Mouse (Mus musculus): ENCODE data around the gene Gm7954.
"Not testable (repeated sequence)": the region's sequence is repeated elsewhere in the genome, so short reads cannot be mapped to it uniquely, and the experiment has no call there.

Gene Gm7954

DNA sequence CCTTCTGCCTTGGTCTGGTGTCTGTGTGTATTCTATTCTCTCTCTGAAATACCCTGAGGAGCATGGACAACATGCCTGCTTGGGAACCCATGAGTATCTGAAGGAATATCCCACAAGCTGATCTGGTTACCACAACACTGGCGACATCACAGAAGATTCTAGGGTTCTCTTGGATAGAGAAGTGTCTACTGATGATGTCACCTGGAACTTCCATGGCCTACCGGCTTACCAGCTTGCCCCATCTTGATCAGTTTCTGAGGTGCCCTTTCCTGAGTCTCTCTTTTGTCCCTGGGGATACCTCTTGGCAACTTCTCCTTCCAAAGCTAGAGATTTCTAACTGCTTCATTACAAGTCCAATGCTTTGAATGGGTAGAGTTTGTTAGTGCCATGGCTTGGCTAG, at the start of gene Gm7954:
TSS of gene Gm7954 (minus strand) at position 101 of the 400 bp plus-strand sequence.
- not testable (repeated sequence) for DNase-seq

DNA sequence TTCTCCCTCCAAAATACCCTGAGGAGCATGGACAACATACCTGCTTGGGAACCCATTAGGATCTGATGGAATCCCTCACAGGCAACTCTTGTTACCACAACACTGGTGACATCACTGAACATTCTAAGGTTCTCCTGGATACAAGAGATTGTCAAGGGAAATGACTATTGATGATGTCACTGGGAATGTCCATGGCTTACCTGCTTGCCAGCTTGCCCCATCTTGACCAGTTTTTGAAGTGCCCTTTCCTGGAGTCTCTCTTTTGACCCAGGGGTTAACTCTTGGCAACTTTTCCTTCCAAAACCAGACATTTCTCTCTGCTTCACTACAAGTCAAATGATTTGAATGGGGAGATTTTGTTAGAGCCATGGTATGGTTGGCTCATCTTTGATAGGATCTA, 36.1 kb upstream of the Gm7954 start, which contains the start of gene Gm3486:
TSS of gene Gm3486 (minus strand) at position 101 of the 400 bp plus-strand sequence.
- DNase-seq = not testable (repeated sequence)

DNA sequence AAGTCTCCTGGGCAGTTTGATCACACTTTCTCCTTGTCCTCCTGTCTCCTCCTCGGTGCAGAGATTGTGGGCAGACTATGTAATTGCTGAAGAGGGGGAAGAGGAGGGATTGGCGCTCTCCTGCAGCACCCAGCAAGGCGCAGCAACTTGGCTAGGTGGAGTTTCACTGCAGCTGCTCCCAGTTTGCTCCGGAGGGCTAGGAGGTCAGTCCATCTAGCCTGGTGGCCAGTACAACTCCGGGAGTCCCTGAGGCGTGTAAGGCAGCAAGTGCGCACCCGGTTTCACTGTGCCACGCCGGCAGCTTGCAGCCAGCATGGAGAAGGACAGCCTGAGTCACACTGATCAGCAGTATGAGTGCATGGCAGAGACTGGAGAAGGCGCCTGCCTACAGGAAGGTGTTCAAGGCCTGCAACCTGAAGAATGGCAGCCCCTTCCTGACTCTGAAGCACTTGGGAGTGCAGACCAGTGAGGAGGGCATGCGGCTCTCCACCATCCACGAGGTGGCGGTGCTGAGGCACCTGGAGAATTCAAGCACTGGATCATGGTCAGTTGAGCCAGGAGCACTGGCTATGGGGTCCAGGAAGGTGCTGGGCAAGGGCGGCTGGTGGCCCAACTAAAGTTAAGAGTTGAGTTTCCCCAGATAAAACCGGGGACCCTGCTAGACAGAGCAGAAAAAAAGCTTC, 27.8 kb downstream of the Gm7954 start:
- DNase-seq = peak; percentile 31

DNA sequence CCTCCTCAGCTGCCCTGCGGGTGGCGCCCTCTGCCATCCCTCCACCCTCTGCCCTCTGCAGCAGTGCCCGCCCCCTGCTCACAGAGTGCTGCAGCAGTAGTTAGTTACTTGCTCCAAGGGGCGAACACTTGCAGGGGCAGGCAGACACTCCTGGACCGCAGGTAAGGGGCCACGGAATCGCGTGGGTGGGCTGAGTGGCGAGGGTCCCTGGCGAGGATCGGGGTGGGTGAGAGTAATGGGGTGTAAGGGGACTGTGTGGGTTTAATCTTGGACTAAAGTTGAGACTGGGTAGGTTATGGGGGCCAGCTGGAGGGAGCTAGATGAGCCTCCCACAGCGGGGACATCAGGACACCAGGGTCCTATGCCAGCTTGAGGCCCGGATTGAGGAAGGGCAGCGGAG, 28.6 kb downstream of the Gm7954 start:
- DNase-seq = not testable (repeated sequence)

DNA sequence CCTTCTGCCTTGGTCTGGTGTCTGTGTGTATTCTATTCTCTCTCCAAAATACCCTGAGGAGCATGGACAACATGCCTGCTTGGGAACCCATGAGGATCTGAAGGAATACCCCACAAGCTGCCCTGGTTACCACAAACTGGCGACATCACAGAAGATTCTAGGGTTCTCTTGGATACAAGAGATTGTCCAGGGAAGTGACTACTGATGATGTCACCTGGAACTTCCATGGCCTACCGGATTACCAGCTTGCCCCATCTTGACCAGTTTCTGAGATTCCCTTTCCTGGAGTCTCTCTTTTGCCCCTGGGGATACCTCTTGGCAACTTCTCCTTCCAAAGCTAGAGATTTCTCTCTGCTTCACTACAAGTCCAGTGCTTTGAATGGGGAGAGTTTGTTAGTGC, 45.1 kb downstream of the Gm7954 start, which contains the start of gene Gm6482:
TSS of gene Gm6482 (minus strand) at position 101 of the 400 bp plus-strand sequence.
- not testable (repeated sequence) for DNase-seq
